Mouse (Mus musculus) kidney, adult 2 months (tissue): Measurements from ENCODE around the gene Mmd2.

Experiments
- CTCF ChIP-seq: fragments of 200-500 bp; conservative IDR thresholded peaks from 2 replicates; pipeline ENCODE4 v1.5.1; 2011; ENCODE audit warnings: low read depth, mild to moderate bottlenecking, control low read depth, low read length, moderate library complexity, mixed read lengths; ENCODE audit not compliant: insufficient read depth, insufficient read length
- POLR2A ChIP-seq: fragments of 200-500 bp; IDR thresholded peaks from one replicate; pipeline ENCODE4 v1.6.1; 2011; ENCODE audit warnings: low read depth, low read length, control low read depth

GRCm38 (mm10) chr5:142640088-142640487 lies 31.5 kb upstream of the Mmd2 start:
- TF ChIP-seq CTCF: no peak
- TF ChIP-seq POLR2A: no peak
